Mouse (Mus musculus): ENCODE measurements around the gene Spata9. TPM values are rescaled to one million over a fixed set of nuclear protein-coding genes. Genes with fewer than 3 reads are reported as not detected.

Spata9 gene
- total RNA-seq, 2 experiments from 2014 or later: not detected

DNA sequence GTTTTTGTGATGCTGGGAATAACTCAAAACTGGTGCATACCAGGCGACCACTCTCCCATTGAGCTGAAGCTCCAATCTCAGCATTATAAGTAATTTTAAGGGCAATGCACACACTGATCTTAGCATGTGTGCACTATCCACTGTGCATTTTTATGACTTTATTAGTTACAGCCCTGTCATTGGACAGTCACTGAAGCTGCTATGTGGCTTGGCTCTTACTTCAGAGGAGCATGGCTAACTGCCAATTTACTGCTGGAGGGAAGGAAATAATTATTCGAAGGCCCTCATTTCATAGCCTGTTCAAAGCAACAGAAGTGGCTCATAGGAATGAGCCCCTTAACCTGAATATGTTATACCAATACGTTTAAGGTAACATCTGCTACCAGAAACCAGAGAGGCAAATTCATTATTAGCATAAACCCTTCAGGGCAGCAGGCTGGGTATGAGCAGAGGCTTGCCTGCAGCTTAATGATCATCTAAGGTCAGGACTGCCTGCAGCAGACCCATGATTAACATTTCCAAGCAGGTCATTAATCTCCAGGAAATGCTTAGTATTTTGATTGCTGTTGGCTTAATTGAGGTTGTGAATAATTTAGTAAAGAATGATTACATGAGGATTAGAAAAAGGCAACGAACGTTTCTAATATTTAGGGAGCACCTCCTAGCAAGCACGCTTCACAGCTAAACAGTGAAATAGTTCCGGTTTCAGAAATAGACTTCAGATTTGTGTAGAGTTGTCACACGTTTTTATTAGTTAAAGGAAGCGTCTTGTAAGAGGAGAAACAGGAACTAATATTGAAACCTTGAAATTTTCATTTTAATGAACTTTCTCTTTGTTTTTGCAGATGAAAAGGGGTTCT, 25.4 kb downstream of the Spata9 start:
- peak; percentile 25 to 35 for DNase-seq

GRCm38 (mm10) chr13:76003272-76003671, 36.3 kb downstream of the Spata9 start:
- no peak for DNase-seq

DNA sequence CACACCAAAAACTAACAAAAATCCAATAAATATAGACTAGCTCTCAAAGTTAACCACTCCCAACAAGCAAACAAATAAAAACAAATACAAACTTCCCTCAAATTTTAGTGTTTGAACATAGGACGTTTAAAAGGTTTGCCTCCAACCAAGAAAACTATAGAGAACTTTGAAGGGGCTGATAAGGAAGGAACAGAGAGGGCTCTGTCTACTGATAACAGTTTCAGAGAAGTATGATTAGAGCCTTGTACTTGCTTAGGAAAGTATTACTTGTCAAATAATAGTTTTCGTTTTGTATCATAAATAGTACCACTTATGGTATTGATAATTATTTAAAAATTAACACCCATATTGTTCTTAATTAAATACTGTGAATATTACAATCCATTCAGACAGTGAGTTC, 47.6 kb downstream of the Spata9 start:
- DNase-seq: no peak

GRCm38 (mm10) chr13:76017465-76017864, 50.5 kb downstream of the Spata9 start:
- peak in 1 of 2 experiments; percentile 16 for DNase-seq

- peak; percentile 98 to 99 for DNase-seq
Measured at GRCm38 (mm10) chr13:76017974-76018843, 51.3 kb downstream of the Spata9 start, which contains the start of gene Rfesd. Gene Rfesd (minus strand): TSS chr13:76018719.

DNA sequence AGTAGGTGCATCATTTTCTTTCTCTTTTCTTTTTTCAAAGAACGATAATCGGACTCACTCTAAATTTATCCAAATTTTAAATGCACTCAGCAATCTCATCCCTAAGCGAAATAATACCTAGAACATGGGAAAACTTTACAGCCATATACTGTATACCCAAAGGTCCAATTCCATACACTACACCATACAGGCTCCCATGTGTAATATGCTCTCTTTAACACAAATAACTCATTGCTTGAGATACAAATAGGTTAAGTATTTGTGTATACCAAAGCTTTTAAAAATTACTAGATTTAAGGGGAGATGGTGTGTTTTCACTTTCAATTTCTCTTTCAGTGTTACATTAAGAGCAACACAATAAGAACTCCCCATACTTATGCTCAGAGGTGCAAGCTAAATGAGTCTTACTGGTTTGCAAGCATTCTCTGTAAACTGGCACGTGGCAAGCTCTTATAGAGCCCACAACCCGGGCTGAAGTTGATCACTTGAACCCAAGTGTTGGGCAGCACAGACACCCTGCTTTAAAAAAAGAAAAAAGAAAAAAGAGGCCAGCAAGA, 52.0 kb downstream of the Spata9 start:
- DNase-seq: peak in 1 of 2 experiments; percentile 27

DNA sequence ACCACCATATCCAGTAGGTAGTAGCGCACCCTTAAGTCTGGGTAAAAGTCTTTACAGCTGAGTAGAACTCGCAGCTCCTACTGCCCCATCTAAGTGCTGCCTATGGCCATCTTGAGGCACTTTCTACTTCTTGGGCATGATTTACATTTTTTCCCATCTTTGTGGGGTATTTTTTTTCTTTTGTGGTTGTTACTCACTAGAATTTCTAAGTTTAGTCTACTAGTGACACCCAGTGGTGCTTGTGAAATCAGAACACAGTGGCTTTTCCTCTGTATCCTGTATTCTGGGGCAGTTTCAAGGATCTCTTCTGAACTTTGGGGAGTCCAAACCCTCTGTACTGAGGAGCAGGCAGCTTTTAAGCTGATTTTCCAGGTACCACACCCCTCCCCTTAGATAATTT, 54.8 kb downstream of the Spata9 start:
- DNase-seq: peak in 1 of 2 experiments; percentile 8

GRCm38 (mm10) chr13:76024588-76024987, 57.6 kb downstream of the Spata9 start:
- DNase-seq: peak; percentile 36 to 68

GRCm38 (mm10) chr13:76042455-76042854, 75.5 kb downstream of the Spata9 start:
- no peak for DNase-seq

GRCm38 (mm10) chr13:76044971-76045370, 78.0 kb downstream of the Spata9 start:
- DNase-seq: no peak

Other genes starting within 250 kb of the Spata9 start
- gene Glrx, start 127.3 kb upstream of the Spata9 start, total RNA-seq (2021): 10 to 100 TPM; 36.9 to 41.4 TPM
- 10 to 100 TPM; 11.0 to 11.3 TPM for gene Rhobtb3, start 23.2 kb upstream of the Spata9 start, total RNA-seq (2021)
- gene Rfesd, start 51.6 kb downstream of the Spata9 start, total RNA-seq (2021): 10 to 100 TPM; 11.6 to 13.8 TPM
- not detected for gene Gpr150, start 89.8 kb downstream of the Spata9 start, total RNA-seq (2021)
- gene Arsk, start 131.5 kb downstream of the Spata9 start, total RNA-seq (2021): 1 to 10 TPM; 2.4 to 4.8 TPM
- gene Ttc37, start 131.6 kb downstream of the Spata9 start, total RNA-seq (2021): 10 to 100 TPM in 1 of 2 experiments, 1 to 10 TPM in 1; 9.2 to 12.1 TPM

Data from heart, adult 18-20 months (tissue).